Mouse (Mus musculus) kidney, adult 2 months (tissue): ENCODE data around the gene C130032M10Rik. TPM values are rescaled to one million over a fixed set of nuclear protein-coding genes. Genes with fewer than 3 reads are reported as not detected.

Source experiments
- DNase-seq: peaks from one replicate; pipeline ENCODE4 v3.0.0; 2021
- H3K27ac ChIP-seq: fragments of 200-500 bp; 2 replicates; pipeline ENCODE4 v1.5.1; 2012; ENCODE audit warnings: low read depth, low read length, control low read depth, inconsistent platforms; ENCODE audit not compliant: insufficient read depth
- H3K27me3 ChIP-seq: fragments of 200-500 bp; replicated peaks from 2 replicates; pipeline ENCODE4 v1.6.1; 2012; ENCODE audit warnings: mild to moderate bottlenecking, moderate library complexity, low read length, inconsistent platforms; ENCODE audit not compliant: control insufficient read depth, insufficient read depth
- H3K36me3 ChIP-seq: fragments of 200-500 bp; 2 replicates; pipeline ENCODE4 v1.6.1; 2012; ENCODE audit warnings: mild to moderate bottlenecking, moderate library complexity, low read length, inconsistent platforms; ENCODE audit not compliant: control insufficient read depth, insufficient read depth
- H3K4me1 ChIP-seq: fragments of 200-500 bp; 2 replicates; pipeline ENCODE4 v1.6.1; 2011; ENCODE audit warnings: low read length; ENCODE audit not compliant: control insufficient read depth, insufficient read depth
- H3K4me3 ChIP-seq: fragments of 200-500 bp; 2 replicates; pipeline ENCODE4 v1.5.1; 2011; ENCODE audit warnings: mild to moderate bottlenecking, low read depth, low read length, control low read depth; ENCODE audit not compliant: insufficient read depth
- CTCF ChIP-seq: fragments of 200-500 bp; conservative IDR thresholded peaks from 2 replicates; pipeline ENCODE4 v1.5.1; 2011; ENCODE audit warnings: low read depth, mild to moderate bottlenecking, control low read depth, low read length, moderate library complexity, mixed read lengths; ENCODE audit not compliant: insufficient read depth, insufficient read length
- POLR2A ChIP-seq: fragments of 200-500 bp; IDR thresholded peaks from one replicate; pipeline ENCODE4 v1.6.1; 2011; ENCODE audit warnings: low read depth, low read length, control low read depth
- WGBS: fragments of 180-500 bp; shearing (Covaris S2); methylation state at CpG from one replicate; pipeline ENCODE4 v1.1.7; 2018; 5-methylcytosine and 5-hydroxymethylcytosine counted together
- polyA plus RNA-seq: library from polyadenylated mRNA; depleted of rRNA; stranded (reverse); fragments of >200 nt; gene quantifications from 2 replicates; pipeline ENCODE4 v1.2.3, GENCODE M21; 2012

C130032M10Rik gene
- polyA plus RNA-seq, 1 experiment, result not detected

GRCm38 (mm10) chr9:114538996-114539563 lies 23.6 kb downstream of the C130032M10Rik start:
- no peaks in the 10 kb centered on the region for H3K36me3 ChIP-seq
- no peak overlapping the region for H3K4me3 ChIP-seq
- peak; percentile 82 for DNase-seq
- no peak for TF ChIP-seq CTCF
- TF ChIP-seq POLR2A, result no peak
- H3K4me1 ChIP-seq, result 0 out of 2 replicates have a peak, but pooled peaks cover 4% of the 10 kb centered on the region
- H3K27me3 ChIP-seq, result no peaks in the 10 kb centered on the region
- WGBS, result 67% methylated on average over 7 of the region's 7 CpGs
- no peak overlapping the region for H3K27ac ChIP-seq

GRCm38 (mm10) chr9:114541279-114541741 lies 25.8 kb downstream of the C130032M10Rik start:
- Histone ChIP-seq H3K4me1 (0 out of 2 replicates have a peak, but pooled peaks cover 6% of the 10 kb centered on the region), H3K4me3 (no peak overlapping the region), H3K27ac (no peak overlapping the region), H3K27me3 (no peaks in the 10 kb centered on the region), H3K36me3 (no peaks in the 10 kb centered on the region)
- WGBS, result 91% methylated on average over 1 of the region's 1 CpGs
- TF ChIP-seq CTCF (no peak), POLR2A (no peak)
- DNase-seq, result no peak

- peak; percentile 82 for DNase-seq
- Histone ChIP-seq H3K36me3 (no peaks in the 10 kb centered on the region), H3K27ac (no peak overlapping the region), H3K4me3 (no peak overlapping the region), H3K27me3 (no peaks in the 10 kb centered on the region), H3K4me1 (peaks cover 14% of the 10 kb centered on the region)
- TF ChIP-seq CTCF (no peak), POLR2A (no peak)
- WGBS, result 48% methylated on average over 17 of the region's 17 CpGs
Observed at GRCm38 (mm10) chr9:114543882-114544753, 28.6 kb downstream of the C130032M10Rik start.

GRCm38 (mm10) chr9:114544754-114545393 lies 29.4 kb downstream of the C130032M10Rik start:
- Histone ChIP-seq H3K27ac (no peak overlapping the region), H3K36me3 (no peaks in the 10 kb centered on the region), H3K4me1 (peaks cover 14% of the 10 kb centered on the region), H3K27me3 (no peaks in the 10 kb centered on the region), H3K4me3 (no peak overlapping the region)
- TF ChIP-seq CTCF, result no peak
- TF ChIP-seq POLR2A, result no peak
- DNase-seq, result peak; percentile 68
- 51% methylated on average over 9 of the region's 9 CpGs for WGBS

GRCm38 (mm10) chr9:114546765-114547164 lies 31.3 kb downstream of the C130032M10Rik start:
- peaks cover 14% of the 10 kb centered on the region for H3K4me1 ChIP-seq
- no peaks in the 10 kb centered on the region for H3K36me3 ChIP-seq
- 66% methylated on average over 12 of the region's 12 CpGs for WGBS

GRCm38 (mm10) chr9:114547643-114548077 lies 32.2 kb downstream of the C130032M10Rik start:
- Histone ChIP-seq H3K27me3 (no peaks in the 10 kb centered on the region), H3K4me3 (no peak overlapping the region), H3K36me3 (no peaks in the 10 kb centered on the region), H3K4me1 (peaks cover 14% of the 10 kb centered on the region), H3K27ac (no peak overlapping the region)
- TF ChIP-seq POLR2A (no peak), CTCF (no peak)
- DNase-seq, result peak; percentile 80
- 50% methylated on average over 6 of the region's 6 CpGs for WGBS

More at GRCm38 (mm10) chr9:114546765-114547164, 31.3 kb downstream of the C130032M10Rik start:
- no peaks in the 10 kb centered on the region for H3K27me3 ChIP-seq
- H3K27ac ChIP-seq, result no peak overlapping the region
- no peak for DNase-seq
- H3K4me3 ChIP-seq, result no peak overlapping the region
- TF ChIP-seq POLR2A (no peak), CTCF (no peak)

- TF ChIP-seq CTCF, result no peak
- no peak for TF ChIP-seq POLR2A
- Histone ChIP-seq H3K36me3 (no peaks in the 10 kb centered on the region), H3K4me1 (peaks cover 14% of the 10 kb centered on the region), H3K27ac (no peak overlapping the region), H3K27me3 (no peaks in the 10 kb centered on the region), H3K4me3 (no peak overlapping the region)
- 35% methylated on average over 4 of the region's 4 CpGs for WGBS
- DNase-seq, result peak; percentile 62
Observed at GRCm38 (mm10) chr9:114548496-114548895, 33.0 kb downstream of the C130032M10Rik start.
